Mouse (Mus musculus): ENCODE measurements around the gene Zfp212.

DNA sequence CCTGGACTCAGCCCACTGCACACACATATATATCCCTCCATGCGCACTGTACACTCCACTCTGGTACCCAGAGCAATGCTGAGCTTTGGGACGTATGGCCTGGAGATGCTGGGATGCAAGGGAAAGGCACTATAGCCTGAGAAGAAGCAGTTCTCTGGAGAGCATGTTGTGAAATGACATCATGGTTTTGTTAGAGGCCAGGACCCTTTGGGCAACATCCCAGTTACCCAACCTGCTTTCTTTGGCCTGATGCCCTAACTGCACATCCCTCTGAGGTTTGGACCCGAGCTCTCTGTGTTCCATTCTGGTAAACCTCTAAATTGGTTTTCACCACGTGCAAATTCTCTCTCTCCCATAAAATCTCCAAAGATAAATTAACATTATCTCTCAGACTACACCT lies 16.7 kb upstream of the Zfp212 start:
- no peak for TF ChIP-seq CTCF (IDR thresholded peaks at IDR 0.05; ENCODE audit: insufficient read depth, low read depth, low read length)
- TF ChIP-seq POLR2A (IDR thresholded peaks at IDR 0.05; ENCODE audit: insufficient read depth, low read depth, low read length) = no peak

Data from olfactory bulb, adult 2 months (tissue).